Mouse (Mus musculus) neural tube, embryonic 15.5 days (tissue): ENCODE measurements around the gene Kazald1. TPM values are rescaled to one million over a fixed set of nuclear protein-coding genes. Genes with fewer than 3 reads are reported as not detected.

Experiments
- polyA plus RNA-seq: library from polyadenylated mRNA; unstranded; fragments of >200 nt; fragmentation: Nextera tagmentation; extraction: Ambion mirVana; gene quantifications from 2 replicates; pipeline ENCODE4 v1.2.1, GENCODE M21; 2015

Kazald1 gene
- polyA plus RNA-seq, 1 experiment from 2014 or later, result 3.0 TPM

Other genes with a start within 250 kb of the Kazald1 start
- 28.4 and 28.7 TPM in 2 replicates for gene Slf2, start 144.1 kb upstream of the Kazald1 start, polyA plus RNA-seq
- gene Sema4g, start 86.1 kb upstream of the Kazald1 start, polyA plus RNA-seq, result 17.4 and 19.4 TPM in 2 replicates
- 12.9 and 15.8 TPM in 2 replicates for gene Twnk, start 69.6 kb upstream of the Kazald1 start, polyA plus RNA-seq
- gene Mrpl43, start 68.8 kb upstream of the Kazald1 start, polyA plus RNA-seq, result 89.1 and 96.2 TPM in 2 replicates
- 23.4 and 28.2 TPM in 2 replicates for gene Lzts2, start 60.8 kb upstream of the Kazald1 start, polyA plus RNA-seq
- gene Pdzd7, start 29.5 kb upstream of the Kazald1 start, polyA plus RNA-seq, result 1.5 and 2.6 TPM in 2 replicates
- gene Sfxn3, start 27.7 kb upstream of the Kazald1 start, polyA plus RNA-seq, result 68.6 and 75.8 TPM in 2 replicates
- gene Tlx1, start 75.4 kb downstream of the Kazald1 start, polyA plus RNA-seq, result 0.14 and 0.26 TPM in 2 replicates
- 10.9 and 16.9 TPM in 2 replicates for gene Lbx1, start 160.6 kb downstream of the Kazald1 start, polyA plus RNA-seq